Mouse (Mus musculus) lung, postnatal 0 days (tissue): ENCODE measurements around the gene Afdn.

ENCODE experiments used
- CTCF ChIP-seq: IDR thresholded peaks from 2 replicates; pipeline ENCODE4 v1.5.1; 2016; ENCODE audit warnings: antibody characterized with exemption, mild to moderate bottlenecking
- EP300 ChIP-seq: IDR thresholded peaks from 2 replicates; pipeline ENCODE4 v1.6.1; 2016; ENCODE audit warnings: antibody characterized with exemption, mild to moderate bottlenecking, control low read depth

GRCm38 (mm10) chr17:13907681-13908080, 147.3 kb downstream of the Afdn start:
- TF ChIP-seq CTCF (no peak), EP300 (no peak)
